Mouse (Mus musculus): ENCODE results near the gene Gm37240.

- TF ChIP-seq CTCF (IDR thresholded peaks at IDR 0.05; ENCODE audit: low read depth, low read length) (no peak), GATA1 (IDR thresholded peaks at IDR 0.05; ENCODE audit: borderline replicate concordance, low read length) (no peak), TAL1 (conservative IDR thresholded peaks at IDR 0.05; ENCODE audit: low read depth, low read length) (no peak), POLR2AphosphoS5 (IDR thresholded peaks at IDR 0.05; ENCODE audit: insufficient replicate concordance, low read depth, low read length) (no peak)
Observed at GRCm38 (mm10) chr3:84649578-84650327, 1237.6 kb downstream of the Gm37240 start.
